Mouse (Mus musculus) kidney, adult 2 months (tissue): Measurements from ENCODE around the gene Ptprm.

ENCODE experiments used
- CTCF ChIP-seq: fragments of 200-500 bp; conservative IDR thresholded peaks from 2 replicates; pipeline ENCODE4 v1.5.1; 2011; ENCODE audit warnings: low read depth, mild to moderate bottlenecking, control low read depth, low read length, moderate library complexity, mixed read lengths; ENCODE audit not compliant: insufficient read depth, insufficient read length
- POLR2A ChIP-seq: fragments of 200-500 bp; IDR thresholded peaks from one replicate; pipeline ENCODE4 v1.6.1; 2011; ENCODE audit warnings: low read depth, low read length, control low read depth

GRCm38 (mm10) chr17:67303326-67304099 lies 50.7 kb downstream of the Ptprm start:
- no peak for TF ChIP-seq CTCF
- TF ChIP-seq POLR2A, result no peak
